Mouse (Mus musculus) G1E (cell line): ENCODE measurements around the gene Pigl.

Experiments
- CTCF ChIP-seq: IDR thresholded peaks from 2 replicates; pipeline ENCODE4 v1.5.1; 2012; ENCODE audit warnings: low read depth, low read length, inconsistent platforms, mixed read lengths
- GATA1 ChIP-seq: IDR thresholded peaks from 2 replicates; pipeline ENCODE4 v1.6.1; 2012; ENCODE audit warnings: borderline replicate concordance, low read length, inconsistent platforms, mixed read lengths
- GATA2 ChIP-seq: IDR thresholded peaks from 2 replicates; pipeline ENCODE4 v1.6.1; 2012; ENCODE audit warnings: low read depth, low read length, inconsistent platforms, borderline replicate concordance
- TAL1 ChIP-seq: conservative IDR thresholded peaks from 2 replicates; pipeline ENCODE4 v1.6.1; 2012; ENCODE audit warnings: low read depth, low read length, inconsistent platforms, mixed read lengths

- TF ChIP-seq CTCF (no peak), GATA2 (no peak), TAL1 (no peak), GATA1 (no peak)
Measured at GRCm38 (mm10) chr11:62455193-62455592, 3.1 kb upstream of the Pigl start.
